Mouse (Mus musculus): ENCODE measurements around the gene Rcor2. TPM values are rescaled to one million over a fixed set of nuclear protein-coding genes. Genes with fewer than 3 reads are reported as not detected.

The Rcor2 gene
- polyA plus RNA-seq, 1 experiment from 2014 or later, result 25.3 TPM

- WGBS, result 83% methylated on average over 8 of the region's 8 CpGs
- no peak overlapping the region for H3K4me3 ChIP-seq
- no peaks in the 10 kb centered on the region for H3K27me3 ChIP-seq (replicated peaks)
- no peak overlapping the region for H3K27ac ChIP-seq
- peaks cover 17% of the 10 kb centered on the region for H3K4me1 ChIP-seq
- no peak overlapping the region for H3K9ac ChIP-seq
- H3K4me2 ChIP-seq, result no peak overlapping the region
- no peaks in the 10 kb centered on the region for H3K9me3 ChIP-seq
- H3K36me3 ChIP-seq (replicated peaks), result no peaks in the 10 kb centered on the region
- ATAC-seq (replicated peaks), result no peak
Measured at GRCm38 (mm10) chr19:7314976-7315586, 48.0 kb downstream of the Rcor2 start.

- no peaks in the 10 kb centered on the region for H3K27me3 ChIP-seq (replicated peaks)
- no peaks in the 10 kb centered on the region for H3K36me3 ChIP-seq (replicated peaks)
- peaks cover 12% of the 10 kb centered on the region for H3K4me1 ChIP-seq
- H3K4me3 ChIP-seq, result no peak overlapping the region
- WGBS, result 79% methylated on average over 4 of the region's 4 CpGs
- no peaks in the 10 kb centered on the region for H3K9me3 ChIP-seq
- no peak for ATAC-seq (replicated peaks)
- no peak overlapping the region for H3K9ac ChIP-seq
- no peak overlapping the region for H3K4me2 ChIP-seq
- H3K27ac ChIP-seq, result no peak overlapping the region
Measured at GRCm38 (mm10) chr19:7315587-7315984, 48.5 kb downstream of the Rcor2 start.

GRCm38 (mm10) chr19:7316822-7317221, 49.7 kb downstream of the Rcor2 start:
- no peaks in the 10 kb centered on the region for H3K27me3 ChIP-seq (replicated peaks)
- H3K4me3 ChIP-seq, result no peak overlapping the region
- no peaks in the 10 kb centered on the region for H3K36me3 ChIP-seq (replicated peaks)
- H3K27ac ChIP-seq, result no peak overlapping the region
- 0 out of 2 replicates have a peak, but pooled peaks cover 4% of the 10 kb centered on the region for H3K4me1 ChIP-seq
- ATAC-seq (replicated peaks), result no peak
- no peaks in the 10 kb centered on the region for H3K9me3 ChIP-seq
- WGBS, result 85% methylated on average over 4 of the region's 4 CpGs
- no peak overlapping the region for H3K9ac ChIP-seq
- no peak overlapping the region for H3K4me2 ChIP-seq

- no peak for ATAC-seq (replicated peaks)
- H3K27me3 ChIP-seq (replicated peaks), result no peaks in the 10 kb centered on the region
- H3K4me1 ChIP-seq, result 0 out of 2 replicates have a peak, but pooled peaks cover 4% of the 10 kb centered on the region
- no peaks in the 10 kb centered on the region for H3K36me3 ChIP-seq (replicated peaks)
- no peak overlapping the region for H3K4me3 ChIP-seq
- no peak overlapping the region for H3K9ac ChIP-seq
- no peak overlapping the region for H3K27ac ChIP-seq
- WGBS, result 82% methylated on average over 4 of the region's 4 CpGs
- H3K4me2 ChIP-seq, result no peak overlapping the region
- H3K9me3 ChIP-seq, result no peaks in the 10 kb centered on the region
Measured at GRCm38 (mm10) chr19:7317716-7318115, 50.6 kb downstream of the Rcor2 start.

- H3K4me2 ChIP-seq, result no peak overlapping the region
- H3K9ac ChIP-seq, result no peak overlapping the region
- H3K27ac ChIP-seq, result no peak overlapping the region
- whole genome bisulfite sequencing, result 72% methylated on average over 2 of the region's 2 CpGs
- H3K4me1 ChIP-seq, result 0 out of 2 replicates have a peak, but pooled peaks cover under 1% of the 10 kb centered on the region
- no peaks in the 10 kb centered on the region for H3K36me3 ChIP-seq (replicated peaks)
- H3K4me3 ChIP-seq, result no peak overlapping the region
- no peaks in the 10 kb centered on the region for H3K27me3 ChIP-seq (replicated peaks)
- no peak for ATAC-seq (replicated peaks)
- H3K9me3 ChIP-seq, result no peaks in the 10 kb centered on the region
Measured at GRCm38 (mm10) chr19:7320181-7320580, 53.1 kb downstream of the Rcor2 start.

GRCm38 (mm10) chr19:7321391-7321790, 54.3 kb downstream of the Rcor2 start:
- no peaks in the 10 kb centered on the region for H3K36me3 ChIP-seq (replicated peaks)
- H3K4me2 ChIP-seq, result no peak overlapping the region
- H3K9me3 ChIP-seq, result no peaks in the 10 kb centered on the region
- 82% methylated on average over 3 of the region's 3 CpGs for WGBS
- no peak overlapping the region for H3K9ac ChIP-seq
- no peak overlapping the region for H3K4me3 ChIP-seq
- ATAC-seq (replicated peaks), result no peak
- no peak overlapping the region for H3K27ac ChIP-seq
- H3K4me1 ChIP-seq, result no peaks in the 10 kb centered on the region
- H3K27me3 ChIP-seq (replicated peaks), result no peaks in the 10 kb centered on the region

Other genes with a start within 250 kb of the Rcor2 start
- gene Fermt3, start 247.9 kb upstream of the Rcor2 start, polyA plus RNA-seq (2015; fragmentation: Nextera tagmentation; extraction: Ambion mirVana), result 4.8 and 5.2 TPM in 2 replicates
- 214 and 230 TPM in 2 replicates for gene Stip1, start 227.4 kb upstream of the Rcor2 start, polyA plus RNA-seq (2015; fragmentation: Nextera tagmentation; extraction: Ambion mirVana)
- 5.6 and 6.0 TPM in 2 replicates for gene Macrod1, start 210.5 kb upstream of the Rcor2 start, polyA plus RNA-seq (2015; fragmentation: Nextera tagmentation; extraction: Ambion mirVana)
- gene Flrt1, start 161.6 kb upstream of the Rcor2 start, polyA plus RNA-seq (2015; fragmentation: Nextera tagmentation; extraction: Ambion mirVana), result 12.2 and 12.5 TPM in 2 replicates
- gene Otub1, start 61.0 kb upstream of the Rcor2 start, polyA plus RNA-seq (2015; fragmentation: Nextera tagmentation; extraction: Ambion mirVana), result 242 and 255 TPM in 2 replicates
- gene Cox8a, start 49.7 kb upstream of the Rcor2 start, polyA plus RNA-seq (2015; fragmentation: Nextera tagmentation; extraction: Ambion mirVana), result 837 and 848 TPM in 2 replicates
- 70.1 and 75.1 TPM in 2 replicates for gene Naa40, start 26.1 kb upstream of the Rcor2 start, polyA plus RNA-seq (2015; fragmentation: Nextera tagmentation; extraction: Ambion mirVana)
- 55.5 and 60.2 TPM in 2 replicates for gene Mark2, start 74.5 kb downstream of the Rcor2 start, polyA plus RNA-seq (2015; fragmentation: Nextera tagmentation; extraction: Ambion mirVana)
- gene Spindoc, start 115.7 kb downstream of the Rcor2 start, polyA plus RNA-seq (2015; fragmentation: Nextera tagmentation; extraction: Ambion mirVana), result 35.6 and 40.3 TPM in 2 replicates
- gene 2700081O15Rik, start 150.3 kb downstream of the Rcor2 start, polyA plus RNA-seq (2015; fragmentation: Nextera tagmentation; extraction: Ambion mirVana), result 15.9 and 16.0 TPM in 2 replicates
- gene Rtn3, start 216.0 kb downstream of the Rcor2 start, polyA plus RNA-seq (2015; fragmentation: Nextera tagmentation; extraction: Ambion mirVana), result 644 and 648 TPM in 2 replicates
- 6.5 TPM in 2 replicates for gene Atl3, start 226.7 kb downstream of the Rcor2 start, polyA plus RNA-seq (2015; fragmentation: Nextera tagmentation; extraction: Ambion mirVana)

Data from midbrain, embryonic 15.5 days (tissue).